Mouse (Mus musculus) retina, adult 2 months (tissue): Measurements from ENCODE around the gene Psme2.

Source experiments
- DNase-seq: peaks from one replicate; pipeline ENCODE4 v3.0.0-alpha.2; 2012; ENCODE audit warnings: low read depth, low spot score

Psme2 gene

GRCm38 (mm10) chr14:55590748-55591330 is at the start of gene Psme2:
Psme2 (minus strand) TSS chr14:55591113.
- no peak for DNase-seq

- no peak for DNase-seq
These were observed 46.9 kb upstream of the Psme2 start, which contains the start of gene Gm49378 for GRCm38 (mm10) chr14:55637795-55638194. Gm49378 (minus strand) TSS chr14:55637895.

- DNase-seq = peak; percentile 70
These were observed 44.7 kb upstream of the Psme2 start, which contains the start of gene Ipo4 for GRCm38 (mm10) chr14:55635523-55636007. Ipo4 (minus strand) TSS chr14:55635957.

GRCm38 (mm10) chr14:55634874-55635522 is 44.1 kb upstream of the Psme2 start:
- DNase-seq = no peak

- no peak for DNase-seq
These were observed 38.4 kb upstream of the Psme2 start for GRCm38 (mm10) chr14:55629312-55629711.

- no peak for DNase-seq
These were observed 37.3 kb upstream of the Psme2 start for GRCm38 (mm10) chr14:55628077-55628827.

GRCm38 (mm10) chr14:55618486-55619195 is 27.7 kb upstream of the Psme2 start:
- no peak for DNase-seq

GRCm38 (mm10) chr14:55617822-55618221 is 26.9 kb upstream of the Psme2 start, which contains the start of gene Rec8:
Rec8 (plus strand) TSS chr14:55618037.
- DNase-seq = no peak

- no peak for DNase-seq
These were observed 25.9 kb upstream of the Psme2 start for GRCm38 (mm10) chr14:55616844-55617243.

- DNase-seq = no peak
These were observed 25.0 kb upstream of the Psme2 start for GRCm38 (mm10) chr14:55615876-55616275.

GRCm38 (mm10) chr14:55614565-55615178 is 23.8 kb upstream of the Psme2 start:
- no peak for DNase-seq

GRCm38 (mm10) chr14:55613346-55613745 is 22.4 kb upstream of the Psme2 start:
- no peak for DNase-seq

GRCm38 (mm10) chr14:55608339-55608738 is 17.4 kb upstream of the Psme2 start:
- no peak for DNase-seq

GRCm38 (mm10) chr14:55605743-55606459 is 15.0 kb upstream of the Psme2 start:
- DNase-seq = no peak

- no peak for DNase-seq
These were observed 13.9 kb upstream of the Psme2 start for GRCm38 (mm10) chr14:55604823-55605222.

- DNase-seq = peak; percentile 60
These were observed 13.0 kb upstream of the Psme2 start for GRCm38 (mm10) chr14:55603633-55604576.

GRCm38 (mm10) chr14:55603271-55603632 is 12.3 kb upstream of the Psme2 start, which contains the start of gene Irf9:
Irf9 (plus strand) TSS chr14:55603571.
- DNase-seq = no peak

GRCm38 (mm10) chr14:55598521-55599390 is 7.8 kb upstream of the Psme2 start:
- no peak for DNase-seq
